Mouse (Mus musculus) brain, embryonic 14.5 days (tissue): Measurements from ENCODE around the gene Tmsb15l.

Experiments
- CTCF ChIP-seq: fragments of 200-500 bp; IDR thresholded peaks from 2 replicates; pipeline ENCODE4 v1.5.1; 2012; ENCODE audit warnings: inconsistent platforms, mild to moderate bottlenecking, moderate library complexity, borderline replicate concordance; ENCODE audit not compliant: insufficient read depth, insufficient read length; ENCODE audit errors: extremely low read depth
- POLR2A ChIP-seq: fragments of 200-500 bp; IDR thresholded peaks from 2 replicates; pipeline ENCODE4 v1.6.1; 2012; ENCODE audit warnings: mild to moderate bottlenecking, inconsistent platforms, borderline replicate concordance; ENCODE audit not compliant: poor library complexity, insufficient read depth, insufficient read length, severe bottlenecking; ENCODE audit errors: extremely low read depth

- no peak for TF ChIP-seq POLR2A
- TF ChIP-seq CTCF = no peak
These were observed 9.4 kb upstream of the Tmsb15l start for GRCm38 (mm10) chrX:136986039-136986438.
